Mouse (Mus musculus): Measurements from ENCODE around the gene Wfdc2. TPM values are rescaled to one million over a fixed set of nuclear protein-coding genes. Genes with fewer than 3 reads are reported as not detected.

The Wfdc2 gene
- polyA plus RNA-seq, 1 experiment from 2014 or later: 22.9 TPM

DNA sequence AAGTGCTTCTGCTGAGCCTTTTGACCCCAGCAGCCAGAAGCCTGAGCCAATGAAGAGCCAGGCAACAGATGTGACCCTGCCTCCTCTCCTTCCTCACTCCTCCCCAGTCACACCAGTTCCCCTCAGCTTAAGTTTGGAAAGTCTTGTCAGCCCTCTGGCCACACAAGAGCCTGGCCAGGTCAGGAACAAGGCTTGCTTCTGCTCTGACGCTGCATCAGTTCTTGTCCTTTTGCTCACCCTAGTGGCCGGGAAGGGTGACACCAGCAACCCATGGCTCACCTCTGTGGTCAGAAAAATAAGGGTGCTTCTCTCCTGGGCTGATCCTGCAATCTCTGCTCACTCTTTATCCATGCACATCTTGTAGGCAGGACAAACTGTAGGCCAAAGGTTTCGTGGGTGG, 41.4 kb upstream of the Wfdc2 start:
- H3K9ac ChIP-seq (ENCODE audit: low read depth, low read length): no peak overlapping the region
- no peaks in the 10 kb centered on the region for H3K36me3 ChIP-seq (ENCODE audit: control insufficient read depth, insufficient read depth, low read length)
- no peak overlapping the region for H3K27ac ChIP-seq (ENCODE audit: low read depth, low read length)
- ATAC-seq (ENCODE audit: low FRiP score): no peak
- no peaks in the 10 kb centered on the region for H3K9me3 ChIP-seq (ENCODE audit: control insufficient read depth, low read length)
- H3K4me3 ChIP-seq (ENCODE audit: low read depth, low read length): no peak overlapping the region
- peak; percentile 43 for DNase-seq (ENCODE audit: low spot score)
- 12% methylated on average over 3 of the region's 3 CpGs for WGBS
- H3K4me1 ChIP-seq (replicated peaks; ENCODE audit: control insufficient read depth, insufficient read depth, low read length): no peaks in the 10 kb centered on the region
- H3K27me3 ChIP-seq (ENCODE audit: control insufficient read depth, insufficient read depth, low read length): no peaks in the 10 kb centered on the region
- no peak overlapping the region for H3K4me2 ChIP-seq (replicated peaks; ENCODE audit: low read depth, low read length)

DNA sequence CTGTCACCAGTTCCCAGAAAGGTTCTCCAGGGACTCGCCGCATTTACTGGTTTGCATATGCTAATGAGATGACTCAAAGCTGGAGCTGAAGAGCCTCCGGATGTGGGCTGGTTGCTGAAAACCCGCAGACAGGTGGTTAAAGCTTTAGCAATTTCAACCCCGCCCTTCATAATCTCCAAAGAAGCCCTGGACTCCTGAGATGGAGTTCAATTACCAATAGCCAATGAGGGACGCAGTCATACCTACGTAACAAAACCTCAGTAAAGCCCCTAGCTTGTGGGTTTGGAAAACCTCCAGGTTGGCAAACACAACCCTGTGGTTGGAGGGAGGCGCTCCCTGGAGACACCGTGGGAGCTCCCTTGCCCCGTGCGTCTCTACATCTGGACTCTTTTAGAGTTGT, 40.4 kb upstream of the Wfdc2 start:
- 15% methylated on average over 11 of the region's 11 CpGs for WGBS

GRCm38 (mm10) chr2:164522280-164522679, 39.9 kb upstream of the Wfdc2 start:
- no peak for DNase-seq (ENCODE audit: low spot score)
- Histone ChIP-seq H3K4me3 (ENCODE audit: low read depth, low read length) (no peak overlapping the region), H3K9me3 (ENCODE audit: control insufficient read depth, low read length) (no peaks in the 10 kb centered on the region), H3K36me3 (ENCODE audit: control insufficient read depth, insufficient read depth, low read length) (no peaks in the 10 kb centered on the region), H3K9ac (ENCODE audit: low read depth, low read length) (no peak overlapping the region), H3K4me2 (replicated peaks; ENCODE audit: low read depth, low read length) (no peak overlapping the region), H3K27ac (ENCODE audit: low read depth, low read length) (no peak overlapping the region), H3K27me3 (ENCODE audit: control insufficient read depth, insufficient read depth, low read length) (no peaks in the 10 kb centered on the region), H3K4me1 (replicated peaks; ENCODE audit: control insufficient read depth, insufficient read depth, low read length) (no peaks in the 10 kb centered on the region)
- 34% methylated on average over 8 of the region's 8 CpGs for WGBS
- no peak for ATAC-seq (ENCODE audit: low FRiP score)

More for the DNA sequence above, 40.4 kb upstream of the Wfdc2 start:
- Histone ChIP-seq H3K27ac (ENCODE audit: low read depth, low read length) (no peak overlapping the region), H3K27me3 (ENCODE audit: control insufficient read depth, insufficient read depth, low read length) (no peaks in the 10 kb centered on the region), H3K36me3 (ENCODE audit: control insufficient read depth, insufficient read depth, low read length) (no peaks in the 10 kb centered on the region), H3K9ac (ENCODE audit: low read depth, low read length) (no peak overlapping the region), H3K4me1 (replicated peaks; ENCODE audit: control insufficient read depth, insufficient read depth, low read length) (no peaks in the 10 kb centered on the region), H3K4me2 (replicated peaks; ENCODE audit: low read depth, low read length) (no peak overlapping the region), H3K4me3 (ENCODE audit: low read depth, low read length) (no peak overlapping the region), H3K9me3 (ENCODE audit: control insufficient read depth, low read length) (no peaks in the 10 kb centered on the region)
- DNase-seq (ENCODE audit: low spot score): no peak
- no peak for ATAC-seq (ENCODE audit: low FRiP score)

DNA sequence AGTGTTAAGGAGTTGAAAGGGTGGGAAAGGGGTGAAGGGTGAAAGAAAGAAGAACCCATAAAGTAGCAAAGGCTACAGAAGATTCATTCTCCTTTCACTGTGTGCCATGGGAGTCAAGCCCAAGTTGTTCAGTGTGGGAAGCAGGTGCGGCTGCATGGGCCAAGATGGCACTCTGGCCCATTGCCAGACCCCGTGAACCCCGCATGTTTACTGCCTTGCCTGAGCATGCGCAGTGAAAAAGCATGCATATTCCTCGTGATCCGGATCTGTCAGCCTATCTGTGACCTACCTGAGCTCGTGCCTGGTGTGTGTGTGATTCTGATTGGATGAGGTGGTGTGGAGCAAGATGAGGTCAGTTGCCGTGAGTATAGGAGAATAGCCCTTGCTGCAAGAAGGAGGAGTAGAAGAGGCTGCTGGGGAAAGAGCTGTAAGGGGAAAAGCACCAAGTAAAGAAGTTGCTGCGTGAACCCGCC, 38.9 kb upstream of the Wfdc2 start:
- H3K9ac ChIP-seq (ENCODE audit: low read depth, low read length): no peak overlapping the region
- H3K4me2 ChIP-seq (replicated peaks; ENCODE audit: low read depth, low read length): no peak overlapping the region
- H3K27ac ChIP-seq (ENCODE audit: low read depth, low read length): no peak overlapping the region
- H3K9me3 ChIP-seq (ENCODE audit: control insufficient read depth, low read length): no peaks in the 10 kb centered on the region
- H3K27me3 ChIP-seq (ENCODE audit: control insufficient read depth, insufficient read depth, low read length): no peaks in the 10 kb centered on the region
- no peaks in the 10 kb centered on the region for H3K36me3 ChIP-seq (ENCODE audit: control insufficient read depth, insufficient read depth, low read length)
- no peaks in the 10 kb centered on the region for H3K4me1 ChIP-seq (replicated peaks; ENCODE audit: control insufficient read depth, insufficient read depth, low read length)
- DNase-seq (ENCODE audit: low spot score) (no peak), ATAC-seq (ENCODE audit: low FRiP score) (no peak)
- no peak overlapping the region for H3K4me3 ChIP-seq (ENCODE audit: low read depth, low read length)
- WGBS: 86% methylated on average over 10 of the region's 10 CpGs

GRCm38 (mm10) chr2:164528557-164528956, 33.7 kb upstream of the Wfdc2 start:
- no peak overlapping the region for H3K4me2 ChIP-seq (replicated peaks; ENCODE audit: low read depth, low read length)
- no peaks in the 10 kb centered on the region for H3K4me1 ChIP-seq (replicated peaks; ENCODE audit: control insufficient read depth, insufficient read depth, low read length)
- no peak overlapping the region for H3K4me3 ChIP-seq (ENCODE audit: low read depth, low read length)
- no peaks in the 10 kb centered on the region for H3K36me3 ChIP-seq (ENCODE audit: control insufficient read depth, insufficient read depth, low read length)
- H3K9me3 ChIP-seq (ENCODE audit: control insufficient read depth, low read length): no peaks in the 10 kb centered on the region
- no peak overlapping the region for H3K9ac ChIP-seq (ENCODE audit: low read depth, low read length)
- 70% methylated on average over 5 of the region's 5 CpGs for WGBS
- no peaks in the 10 kb centered on the region for H3K27me3 ChIP-seq (ENCODE audit: control insufficient read depth, insufficient read depth, low read length)
- ATAC-seq (ENCODE audit: low FRiP score): no peak
- no peak overlapping the region for H3K27ac ChIP-seq (ENCODE audit: low read depth, low read length)
- DNase-seq (ENCODE audit: low spot score): no peak

DNA sequence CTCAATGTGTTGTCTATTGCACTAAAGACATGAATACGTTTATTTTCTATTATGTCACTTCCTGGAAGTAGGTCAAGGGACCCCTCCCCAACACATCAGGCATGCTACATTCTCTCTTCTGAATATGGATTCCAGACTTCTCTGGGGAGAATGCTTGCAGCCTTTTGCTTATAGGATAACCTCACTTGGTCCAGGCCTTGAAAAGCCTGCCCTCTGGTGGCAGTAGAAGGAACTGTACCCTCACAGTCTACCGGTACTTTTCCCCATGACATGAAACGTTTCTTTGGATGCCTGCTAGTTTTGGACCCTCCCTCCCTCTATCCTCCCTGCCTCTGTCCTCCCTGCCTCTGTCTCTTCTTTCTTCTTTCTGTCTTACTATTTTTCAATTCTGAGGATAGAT, 31.0 kb upstream of the Wfdc2 start:
- H3K4me1 ChIP-seq (replicated peaks; ENCODE audit: control insufficient read depth, insufficient read depth, low read length): no peaks in the 10 kb centered on the region
- ATAC-seq (ENCODE audit: low FRiP score): no peak

GRCm38 (mm10) chr2:164534315-164534714, 27.9 kb upstream of the Wfdc2 start:
- WGBS: 82% methylated on average over 10 of the region's 10 CpGs
- ATAC-seq (ENCODE audit: low FRiP score): no peak
- no peak for DNase-seq (ENCODE audit: low spot score)
- Histone ChIP-seq H3K4me3 (ENCODE audit: low read depth, low read length) (no peak overlapping the region), H3K4me2 (replicated peaks; ENCODE audit: low read depth, low read length) (no peak overlapping the region), H3K9me3 (ENCODE audit: control insufficient read depth, low read length) (no peaks in the 10 kb centered on the region), H3K4me1 (replicated peaks; ENCODE audit: control insufficient read depth, insufficient read depth, low read length) (no peaks in the 10 kb centered on the region), H3K9ac (ENCODE audit: low read depth, low read length) (no peak overlapping the region), H3K36me3 (ENCODE audit: control insufficient read depth, insufficient read depth, low read length) (no peaks in the 10 kb centered on the region), H3K27me3 (ENCODE audit: control insufficient read depth, insufficient read depth, low read length) (no peaks in the 10 kb centered on the region), H3K27ac (ENCODE audit: low read depth, low read length) (no peak overlapping the region)

More for the DNA sequence above, 31.0 kb upstream of the Wfdc2 start:
- Histone ChIP-seq H3K27ac (ENCODE audit: low read depth, low read length) (no peak overlapping the region), H3K4me2 (replicated peaks; ENCODE audit: low read depth, low read length) (no peak overlapping the region), H3K27me3 (ENCODE audit: control insufficient read depth, insufficient read depth, low read length) (no peaks in the 10 kb centered on the region), H3K4me3 (ENCODE audit: low read depth, low read length) (no peak overlapping the region), H3K9me3 (ENCODE audit: control insufficient read depth, low read length) (no peaks in the 10 kb centered on the region), H3K36me3 (ENCODE audit: control insufficient read depth, insufficient read depth, low read length) (no peaks in the 10 kb centered on the region), H3K9ac (ENCODE audit: low read depth, low read length) (no peak overlapping the region)
- 11% methylated on average over 3 of the region's 3 CpGs for WGBS
- peak; percentile 82 for DNase-seq (ENCODE audit: low spot score)

DNA sequence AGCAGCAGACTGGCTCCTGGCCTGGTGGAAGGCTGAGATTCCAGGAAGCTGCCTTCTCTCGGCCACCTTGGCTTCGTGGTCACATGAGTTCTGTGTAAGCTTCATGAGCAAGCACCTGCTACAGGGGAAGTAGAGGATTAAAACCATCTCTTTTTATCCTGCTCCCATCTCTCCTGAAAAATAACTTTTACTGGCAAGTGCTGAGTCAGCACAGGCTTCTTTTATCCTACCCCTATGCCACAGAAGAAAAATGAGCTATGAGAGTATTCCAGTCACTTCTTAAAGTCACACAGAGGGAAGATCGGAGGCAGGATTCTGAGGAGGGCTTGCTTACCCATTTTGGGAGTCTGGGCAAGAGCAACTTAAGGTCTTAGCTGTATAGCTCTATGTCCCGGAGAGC, 25.2 kb upstream of the Wfdc2 start:
- Histone ChIP-seq H3K4me3 (ENCODE audit: low read depth, low read length) (no peak overlapping the region), H3K4me2 (replicated peaks; ENCODE audit: low read depth, low read length) (no peak overlapping the region), H3K27ac (ENCODE audit: low read depth, low read length) (no peak overlapping the region), H3K9me3 (ENCODE audit: control insufficient read depth, low read length) (no peaks in the 10 kb centered on the region), H3K36me3 (ENCODE audit: control insufficient read depth, insufficient read depth, low read length) (no peaks in the 10 kb centered on the region), H3K4me1 (replicated peaks; ENCODE audit: control insufficient read depth, insufficient read depth, low read length) (no peaks in the 10 kb centered on the region), H3K27me3 (ENCODE audit: control insufficient read depth, insufficient read depth, low read length) (no peaks in the 10 kb centered on the region), H3K9ac (ENCODE audit: low read depth, low read length) (no peak overlapping the region)
- DNase-seq (ENCODE audit: low spot score) (no peak), ATAC-seq (ENCODE audit: low FRiP score) (no peak)
- 85% methylated on average over 4 of the region's 4 CpGs for WGBS

DNA sequence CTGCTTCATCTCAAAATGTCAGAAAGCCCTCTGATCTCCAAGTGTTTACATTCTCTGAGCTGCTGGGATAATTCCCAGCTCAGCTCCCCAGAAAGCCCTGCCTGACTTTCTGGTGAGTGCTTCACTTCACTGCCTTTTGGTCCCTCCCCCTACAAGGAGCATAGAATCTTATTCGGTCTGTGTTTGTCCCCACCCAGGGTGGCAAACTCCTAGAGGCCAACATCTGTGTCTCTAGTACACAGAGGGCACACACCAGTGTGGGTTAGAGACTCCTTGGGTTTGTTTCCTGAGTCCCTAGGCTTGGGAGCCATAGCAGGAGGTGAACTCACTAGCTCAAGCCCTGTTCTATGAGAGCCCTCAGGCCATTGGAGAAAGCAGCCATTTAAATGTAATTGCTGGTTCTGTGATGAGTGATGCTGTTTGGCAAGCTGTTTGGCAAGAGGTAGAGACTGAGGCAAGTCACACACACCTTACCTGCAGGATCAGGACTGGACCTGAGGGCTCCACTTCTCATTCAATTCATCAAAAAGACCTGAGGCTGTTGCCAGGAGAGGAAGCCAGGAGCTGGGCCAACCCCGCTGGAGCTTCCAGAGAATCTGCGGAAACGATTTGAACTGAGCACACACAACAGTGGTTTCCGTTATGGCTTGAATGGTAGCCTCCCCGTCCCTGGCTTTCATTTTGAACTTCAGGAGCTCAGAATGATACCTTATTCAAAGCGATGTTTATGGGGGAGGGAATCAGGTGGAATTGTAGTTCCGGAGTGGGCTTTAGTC, 21.4 kb upstream of the Wfdc2 start:
- no peak overlapping the region for H3K4me3 ChIP-seq (ENCODE audit: low read depth, low read length)
- ATAC-seq (ENCODE audit: low FRiP score) (no peak), DNase-seq (ENCODE audit: low spot score) (no peak)
- no peaks in the 10 kb centered on the region for H3K36me3 ChIP-seq (ENCODE audit: control insufficient read depth, insufficient read depth, low read length)
- no peaks in the 10 kb centered on the region for H3K9me3 ChIP-seq (ENCODE audit: control insufficient read depth, low read length)
- H3K4me1 ChIP-seq (replicated peaks; ENCODE audit: control insufficient read depth, insufficient read depth, low read length): no peaks in the 10 kb centered on the region
- H3K9ac ChIP-seq (ENCODE audit: low read depth, low read length): no peak overlapping the region
- no peaks in the 10 kb centered on the region for H3K27me3 ChIP-seq (ENCODE audit: control insufficient read depth, insufficient read depth, low read length)
- H3K4me2 ChIP-seq (replicated peaks; ENCODE audit: low read depth, low read length): no peak overlapping the region
- H3K27ac ChIP-seq (ENCODE audit: low read depth, low read length): no peak overlapping the region
- 56% methylated on average over 8 of the region's 8 CpGs for WGBS

Data from hindbrain, embryonic 11.5 days (tissue).